Mouse (Mus musculus): Measurements from ENCODE around the gene Gm4353. TPM values are rescaled to one million over a fixed set of nuclear protein-coding genes. Genes with fewer than 3 reads are reported as not detected.

Gene Gm4353
- total RNA-seq, 2 experiments from 2014 or later, result 3.2 to 5.4 TPM

DNA sequence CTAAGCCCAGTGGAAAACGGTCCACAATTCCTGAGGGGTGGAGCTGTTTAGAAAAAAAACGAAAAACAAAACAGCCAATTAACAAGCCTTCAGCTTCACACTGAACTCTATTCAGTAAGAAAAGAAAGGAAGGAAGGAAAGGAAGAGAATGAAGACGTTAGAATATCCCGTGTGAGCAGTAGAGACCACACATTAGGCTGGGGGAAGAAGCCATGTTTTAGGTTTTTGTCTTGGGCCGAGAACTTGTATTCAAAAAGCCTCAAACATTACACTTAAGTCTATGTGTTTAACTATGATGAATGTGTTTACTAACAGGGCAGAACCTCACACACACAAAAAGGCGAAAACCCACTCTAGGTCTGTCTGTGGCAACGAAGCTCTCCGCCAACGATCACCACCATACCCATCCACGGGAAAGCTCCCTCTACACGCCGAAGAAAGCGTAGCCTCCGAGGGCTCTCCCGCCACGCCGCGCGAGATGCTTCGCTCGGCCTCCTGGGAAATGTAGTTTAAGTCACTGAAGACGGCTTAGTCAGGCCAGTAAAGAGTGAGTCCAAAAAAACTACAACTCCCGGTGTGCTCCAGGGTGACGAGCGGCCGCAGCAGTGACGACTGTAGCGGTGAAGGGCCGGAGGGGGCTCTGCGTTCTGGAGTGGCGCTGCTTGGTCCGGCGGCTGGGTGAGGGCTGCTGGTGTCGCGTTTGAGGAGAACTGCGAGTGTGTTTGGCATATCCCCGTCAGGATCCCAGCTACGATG lies 8.5 kb upstream of the Gm4353 start:
- intact Hi-C loops (cut with DNase I), result no loop called here
- peak; percentile 95 to 97 for DNase-seq (ENCODE audit: extremely low spot score in 1 of 2, low spot score in 2 of 2)

DNA sequence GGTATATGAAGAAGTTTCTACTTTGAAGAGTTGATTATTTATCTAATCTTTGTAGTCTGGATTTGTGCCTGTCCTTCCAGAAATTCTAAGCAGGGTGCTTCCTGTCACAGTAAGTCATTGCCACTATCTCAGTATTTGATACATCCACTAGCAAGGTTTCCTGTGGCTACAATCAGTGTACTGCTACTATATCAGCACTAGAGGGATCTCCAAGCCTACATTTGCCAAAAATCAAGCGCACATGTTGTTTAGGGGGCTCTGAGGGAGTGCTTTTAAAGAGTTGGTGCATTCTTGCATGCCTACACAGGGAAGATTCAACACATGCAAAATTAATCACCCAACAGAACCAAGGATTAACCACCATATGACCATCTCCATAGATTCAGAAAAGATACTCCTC lies 23.7 kb downstream of the Gm4353 start:
- intact Hi-C loops (cut with DNase I), result no loop called here
- no peak for DNase-seq (ENCODE audit: extremely low spot score in 1 of 2, low spot score in 2 of 2)

GRCm38 (mm10) chr7:116040470-116041019 lies 43.9 kb downstream of the Gm4353 start:
- intact Hi-C loops (cut with DNase I), result no loop called here
- DNase-seq (ENCODE audit: extremely low spot score in 1 of 2, low spot score in 2 of 2), result no peak

GRCm38 (mm10) chr7:116039538-116040466 lies 44.6 kb downstream of the Gm4353 start:
- peak; percentile 85 for DNase-seq (ENCODE audit: extremely low spot score in 1 of 2, low spot score in 2 of 2)
- intact Hi-C loops (cut with DNase I), result loop anchor here (5.0 to 10.0 kb wide), 4 partner anchors 285 to 673 kb away; no protein-coding TSS in a partner anchor

DNA sequence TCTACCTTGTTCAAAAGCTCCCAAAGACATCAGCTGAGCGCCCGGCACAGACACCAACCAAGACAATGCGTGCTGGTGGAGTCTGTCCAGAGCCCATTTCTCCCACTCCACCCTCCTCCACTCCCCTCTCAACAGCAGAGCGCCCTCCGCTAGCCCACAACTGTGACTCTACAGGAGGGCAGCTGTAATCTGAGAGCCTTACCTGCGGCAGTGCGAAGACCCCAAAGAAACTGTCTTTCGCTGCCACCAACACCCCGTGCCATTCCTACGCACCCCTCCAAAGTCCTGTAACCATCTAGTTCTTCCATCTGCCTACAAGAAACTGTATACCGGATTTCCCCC lies 45.3 kb downstream of the Gm4353 start, which contains the start of gene 1110004F10Rik:
1110004F10Rik (plus strand) TSS at position 202 of the 342 bp plus-strand sequence.
- DNase-seq (ENCODE audit: extremely low spot score in 1 of 2, low spot score in 2 of 2), result no peak
- intact Hi-C loops (cut with DNase I), result loop anchor here (5.0 to 10.0 kb wide), 4 partner anchors 284 to 672 kb away; no protein-coding TSS in a partner anchor

DNA sequence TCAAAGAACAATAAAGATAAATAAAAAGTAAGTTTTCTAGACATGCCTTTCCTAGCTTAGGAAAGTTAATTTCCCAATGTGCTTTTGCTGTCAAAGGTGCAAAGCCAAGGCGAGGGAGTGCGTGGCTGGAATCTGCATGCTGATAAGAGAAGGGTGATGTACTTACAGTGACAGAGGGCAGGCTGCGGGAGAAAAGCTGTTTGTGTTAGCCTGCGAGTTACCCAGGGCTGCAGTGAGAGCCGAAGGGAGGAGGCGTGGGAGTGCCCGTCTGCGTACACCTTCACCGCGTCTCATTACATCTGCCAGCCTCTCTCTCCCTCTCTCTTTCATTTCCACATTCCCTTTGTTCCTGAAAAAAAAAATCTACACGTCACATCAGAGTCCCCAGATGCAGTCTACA lies 45.9 kb downstream of the Gm4353 start, which contains the start of gene Sox6:
Sox6 (minus strand) TSS at position 286 of the 400 bp plus-strand sequence.
- intact Hi-C loops (cut with DNase I), result loop anchor here (5.0 to 10.0 kb wide), 4 partner anchors 284 to 671 kb away; no protein-coding TSS in a partner anchor
- no peak for DNase-seq (ENCODE audit: extremely low spot score in 1 of 2, low spot score in 2 of 2)

- no peak for DNase-seq (ENCODE audit: extremely low spot score in 1 of 2, low spot score in 2 of 2)
- intact Hi-C loops (cut with DNase I), result loop anchor here (5.0 to 10.0 kb wide), 4 partner anchors 283 to 671 kb away; no protein-coding TSS in a partner anchor
These were observed 46.4 kb downstream of the Gm4353 start for GRCm38 (mm10) chr7:116038024-116038423.

GRCm38 (mm10) chr7:116036591-116037555 lies 47.6 kb downstream of the Gm4353 start:
- DNase-seq (ENCODE audit: extremely low spot score in 1 of 2, low spot score in 2 of 2), result peak in 1 of 2 experiments; percentile 18
- intact Hi-C loops (cut with DNase I), result loop anchor here (5.0 to 10.0 kb wide), 4 partner anchors 282 to 670 kb away; no protein-coding TSS in a partner anchor

- intact Hi-C loops (cut with DNase I), result loop anchor here (5.0 to 10.0 kb wide), 4 partner anchors 281 to 668 kb away; no protein-coding TSS in a partner anchor
- no peak for DNase-seq (ENCODE audit: extremely low spot score in 1 of 2, low spot score in 2 of 2)
These were observed 48.9 kb downstream of the Gm4353 start for GRCm38 (mm10) chr7:116035504-116035903.

DNA sequence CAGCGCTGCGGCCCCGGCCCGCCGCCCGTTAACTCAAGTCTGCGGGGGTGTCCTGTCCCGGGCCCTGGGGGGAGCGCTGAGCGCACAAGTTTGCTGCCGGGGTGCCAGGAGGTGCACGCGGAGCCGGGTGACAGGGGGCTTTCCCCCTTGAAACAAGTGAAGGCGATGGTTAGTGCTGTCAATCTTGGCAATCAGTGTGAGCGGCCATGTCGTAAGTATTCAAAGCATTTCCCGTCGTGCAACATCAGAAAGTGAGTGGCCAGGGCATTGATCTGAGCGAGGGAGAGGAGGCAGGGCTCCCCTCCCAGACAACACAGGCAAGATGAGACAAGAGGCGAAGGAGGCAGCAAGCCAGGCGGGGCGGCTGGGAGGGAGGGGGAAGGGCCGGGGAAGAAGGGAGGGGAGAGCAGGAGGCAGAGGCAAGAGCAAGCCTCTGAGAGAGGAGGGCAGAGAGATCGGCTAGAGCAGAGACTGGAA lies 50.1 kb downstream of the Gm4353 start:
- intact Hi-C loops (cut with DNase I), result loop anchor here (5.0 to 10.0 kb wide), 4 partner anchors 280 to 1162 kb away; no protein-coding TSS in a partner anchor
- peak; percentile 36 to 61 for DNase-seq (ENCODE audit: extremely low spot score in 1 of 2, low spot score in 2 of 2)

GRCm38 (mm10) chr7:116033371-116034241 lies 50.8 kb downstream of the Gm4353 start:
- DNase-seq (ENCODE audit: extremely low spot score in 1 of 2, low spot score in 2 of 2), result peak; percentile 22 to 72
- intact Hi-C loops (cut with DNase I), result loop anchor here (2.0 to 10.0 kb wide), 5 partner anchors 279 to 1161 kb away; no protein-coding TSS in a partner anchor

Other genes starting within 250 kb of the Gm4353 start
- gene Sox6, start 45.8 kb downstream of the Gm4353 start, total RNA-seq (2021), result 10 to 100 TPM; 40.7 to 45.6 TPM
- gene 1110004F10Rik, start 45.2 kb downstream of the Gm4353 start, total RNA-seq (2021), result 100 to 1,000 TPM; 131 to 137 TPM
- gene Plekha7, start 223.7 kb upstream of the Gm4353 start, total RNA-seq (2021), result 10 to 100 TPM; 18.7 to 23.6 TPM
- 100 to 1,000 TPM; 248 to 274 TPM for gene Rps13, start 249.6 kb upstream of the Gm4353 start, total RNA-seq (2021)